Mouse (Mus musculus): Measurements from ENCODE around the gene Sostdc1. TPM values are rescaled to one million over a fixed set of nuclear protein-coding genes. Genes with fewer than 3 reads are reported as not detected.

Sostdc1 gene
- polyA plus RNA-seq, 1 experiment from 2014 or later: 3.7 TPM

- H3K9ac ChIP-seq (ENCODE audit: low read length): no peak overlapping the region
- ATAC-seq (ENCODE audit: low read depth): no peak
- no peaks in the 10 kb centered on the region for H3K36me3 ChIP-seq (ENCODE audit: control insufficient read depth, insufficient read depth, low read length)
- no peaks in the 10 kb centered on the region for H3K9me3 ChIP-seq (ENCODE audit: control insufficient read depth, low read length)
- H3K4me3 ChIP-seq (ENCODE audit: low read length): no peak overlapping the region
- H3K4me1 ChIP-seq (replicated peaks; ENCODE audit: control insufficient read depth, insufficient read depth, low read length): no peaks in the 10 kb centered on the region
- H3K27me3 ChIP-seq (ENCODE audit: control insufficient read depth, insufficient read depth, low read depth, low read length): no peaks in the 10 kb centered on the region
- no peak overlapping the region for H3K4me2 ChIP-seq (ENCODE audit: low read depth, low read length)
- H3K27ac ChIP-seq (ENCODE audit: low read length): no peak overlapping the region
- WGBS: 51% methylated on average over 4 of the region's 4 CpGs
These were observed 30.2 kb downstream of the Sostdc1 start for GRCm38 (mm10) chr12:36344131-36344530.

- Histone ChIP-seq H3K9me3 (ENCODE audit: control insufficient read depth, low read length) (no peaks in the 10 kb centered on the region), H3K9ac (ENCODE audit: low read length) (no peak overlapping the region), H3K36me3 (ENCODE audit: control insufficient read depth, insufficient read depth, low read length) (no peaks in the 10 kb centered on the region), H3K4me3 (ENCODE audit: low read length) (no peak overlapping the region), H3K27ac (ENCODE audit: low read length) (no peak overlapping the region), H3K4me1 (replicated peaks; ENCODE audit: control insufficient read depth, insufficient read depth, low read length) (no peaks in the 10 kb centered on the region), H3K27me3 (ENCODE audit: control insufficient read depth, insufficient read depth, low read depth, low read length) (no peaks in the 10 kb centered on the region), H3K4me2 (ENCODE audit: low read depth, low read length) (no peak overlapping the region)
- 89% methylated on average over 3 of the region's 3 CpGs for WGBS
- no peak for ATAC-seq (ENCODE audit: low read depth)
These were observed 46.1 kb downstream of the Sostdc1 start for GRCm38 (mm10) chr12:36360064-36360463.

DNA sequence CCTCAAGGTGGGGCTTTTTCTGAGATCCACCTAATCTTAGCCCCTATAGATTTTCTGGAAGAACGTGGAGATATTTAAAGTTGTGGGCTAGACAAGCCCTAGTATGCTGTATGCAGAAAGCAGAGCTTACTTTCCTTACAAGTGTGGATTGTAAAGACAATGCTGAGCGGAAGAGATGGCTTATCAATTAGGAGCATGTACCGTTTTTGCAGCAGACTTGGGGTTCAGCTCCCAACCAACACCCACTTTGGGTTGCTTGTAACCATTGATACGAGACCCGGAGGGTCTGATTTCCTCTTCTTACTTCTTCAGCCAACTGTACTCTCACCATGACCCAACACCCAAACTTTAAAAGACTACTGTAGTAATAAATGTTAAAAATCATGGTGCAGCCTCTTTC, 46.8 kb downstream of the Sostdc1 start:
- no peaks in the 10 kb centered on the region for H3K9me3 ChIP-seq (ENCODE audit: control insufficient read depth, low read length)
- no peak for ATAC-seq (ENCODE audit: low read depth)
- H3K27me3 ChIP-seq (ENCODE audit: control insufficient read depth, insufficient read depth, low read depth, low read length): no peaks in the 10 kb centered on the region
- no peaks in the 10 kb centered on the region for H3K36me3 ChIP-seq (ENCODE audit: control insufficient read depth, insufficient read depth, low read length)
- H3K4me3 ChIP-seq (ENCODE audit: low read length): no peak overlapping the region
- no peak overlapping the region for H3K4me2 ChIP-seq (ENCODE audit: low read depth, low read length)
- no peak overlapping the region for H3K27ac ChIP-seq (ENCODE audit: low read length)
- no peak overlapping the region for H3K9ac ChIP-seq (ENCODE audit: low read length)
- no peaks in the 10 kb centered on the region for H3K4me1 ChIP-seq (replicated peaks; ENCODE audit: control insufficient read depth, insufficient read depth, low read length)
- 94% methylated on average over 5 of the region's 5 CpGs for WGBS

DNA sequence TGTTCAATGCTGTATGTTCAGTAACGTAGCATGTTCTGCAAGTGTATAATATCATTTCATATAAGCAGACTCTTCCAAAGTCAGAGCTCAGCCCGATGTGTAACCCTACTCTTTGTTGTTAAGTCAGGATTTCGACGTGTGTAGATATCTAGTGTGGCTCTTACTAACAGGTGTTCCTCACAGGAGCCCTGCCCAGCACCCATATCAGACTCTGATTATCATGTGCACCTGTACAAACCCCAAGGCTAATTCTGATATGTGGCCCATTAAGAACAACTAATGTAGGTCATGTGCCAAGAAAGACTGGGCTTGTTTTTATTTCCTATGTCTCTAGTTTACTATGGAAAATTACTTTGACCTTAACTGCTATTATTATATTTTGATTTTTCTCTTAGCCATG, 50.1 kb downstream of the Sostdc1 start:
- Histone ChIP-seq H3K9me3 (ENCODE audit: control insufficient read depth, low read length) (no peaks in the 10 kb centered on the region), H3K4me1 (replicated peaks; ENCODE audit: control insufficient read depth, insufficient read depth, low read length) (no peaks in the 10 kb centered on the region), H3K27ac (ENCODE audit: low read length) (no peak overlapping the region), H3K27me3 (ENCODE audit: control insufficient read depth, insufficient read depth, low read depth, low read length) (no peaks in the 10 kb centered on the region), H3K4me2 (ENCODE audit: low read depth, low read length) (no peak overlapping the region), H3K9ac (ENCODE audit: low read length) (no peak overlapping the region), H3K36me3 (ENCODE audit: control insufficient read depth, insufficient read depth, low read length) (no peaks in the 10 kb centered on the region), H3K4me3 (ENCODE audit: low read length) (no peak overlapping the region)
- ATAC-seq (ENCODE audit: low read depth): no peak
- WGBS: 82% methylated on average over 4 of the region's 4 CpGs

Other genes starting within 250 kb of the Sostdc1 start
- 36.9 and 39.2 TPM in 2 replicates for gene Ankmy2, start 157.0 kb upstream of the Sostdc1 start, polyA plus RNA-seq (2015; fragmentation: Nextera tagmentation; extraction: Ambion mirVana)
- gene Bzw2, start 156.1 kb upstream of the Sostdc1 start, polyA plus RNA-seq (2015; fragmentation: Nextera tagmentation; extraction: Ambion mirVana): 132 and 157 TPM in 2 replicates
- not detected in 2 replicates for gene Lrrc72, start 60.7 kb upstream of the Sostdc1 start, polyA plus RNA-seq (2015; fragmentation: Nextera tagmentation; extraction: Ambion mirVana)
- gene Ispd, start 67.3 kb downstream of the Sostdc1 start, polyA plus RNA-seq (2015; fragmentation: Nextera tagmentation; extraction: Ambion mirVana): 12.4 and 15.4 TPM in 2 replicates
- 1.2 and 1.7 TPM in 2 replicates for gene D630036H23Rik, start 68.0 kb downstream of the Sostdc1 start, polyA plus RNA-seq (2015; fragmentation: Nextera tagmentation; extraction: Ambion mirVana)